Mouse (Mus musculus): ENCODE data around the gene Fbxw4.

Fbxw4 gene

DNA sequence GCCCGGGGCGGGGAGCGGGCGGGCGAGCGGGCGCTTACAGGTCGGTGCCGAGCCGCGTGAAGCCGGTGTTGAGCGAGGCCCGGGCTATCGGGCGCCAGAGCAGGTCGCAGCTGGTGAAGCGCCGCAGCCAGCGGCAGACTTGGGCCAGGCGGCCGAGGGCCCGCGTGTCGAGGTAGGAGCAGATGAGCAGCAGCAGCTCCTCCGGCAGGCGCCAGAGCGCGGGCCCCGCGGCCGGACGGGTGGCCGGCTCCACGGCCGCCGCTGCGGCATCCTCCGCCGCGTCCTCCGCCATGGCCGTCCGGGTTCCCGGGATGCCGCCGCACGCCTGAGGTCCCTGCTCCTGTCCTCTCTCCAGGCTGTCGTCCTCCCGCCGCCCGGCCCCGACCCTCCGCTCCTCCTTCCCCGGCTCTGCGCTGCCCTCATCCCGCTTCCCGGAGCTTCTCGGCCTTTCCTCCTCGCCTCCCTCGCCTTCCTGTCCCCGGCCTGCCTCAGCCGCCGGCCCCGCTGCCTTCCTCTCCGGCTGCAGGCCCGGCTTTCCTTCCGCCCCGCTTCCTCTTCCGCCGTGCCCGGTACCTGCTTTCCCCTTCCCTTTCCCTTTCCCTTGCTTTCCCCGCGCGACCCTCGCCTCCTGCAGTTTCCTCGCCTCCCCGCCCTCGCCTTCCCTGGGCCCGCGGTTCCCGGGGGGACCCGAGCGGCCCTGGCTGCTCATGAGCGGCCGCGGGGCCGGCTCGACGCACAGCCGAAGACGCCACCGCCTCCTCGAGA is at the start of gene Fbxw4:
TSS of gene Fbxw4 (minus strand) at position 575 of the 765 bp plus-strand sequence.
- peak; percentile 63 to 75 for DNase-seq

DNA sequence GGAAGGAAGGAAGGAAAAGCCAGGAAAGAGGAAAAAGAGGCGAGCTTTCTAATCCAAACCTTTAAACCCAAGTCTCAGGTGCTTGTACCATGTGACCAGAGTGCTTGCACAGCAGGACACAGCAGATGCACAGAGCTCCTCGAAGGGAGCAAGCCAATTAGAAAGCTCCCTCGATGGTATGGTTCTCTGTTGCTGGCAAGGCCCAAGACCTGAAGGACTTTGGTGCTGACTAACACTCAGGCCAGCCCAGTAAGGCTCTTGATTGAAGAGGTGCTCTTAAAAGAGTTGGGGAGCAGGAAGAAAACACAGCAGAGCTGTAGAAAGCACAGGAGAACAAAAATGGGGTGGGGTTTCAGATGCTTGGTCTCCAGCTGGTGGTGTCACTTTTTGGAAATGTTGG is 48.6 kb upstream of the Fbxw4 start:
- no peak for DNase-seq

DNA sequence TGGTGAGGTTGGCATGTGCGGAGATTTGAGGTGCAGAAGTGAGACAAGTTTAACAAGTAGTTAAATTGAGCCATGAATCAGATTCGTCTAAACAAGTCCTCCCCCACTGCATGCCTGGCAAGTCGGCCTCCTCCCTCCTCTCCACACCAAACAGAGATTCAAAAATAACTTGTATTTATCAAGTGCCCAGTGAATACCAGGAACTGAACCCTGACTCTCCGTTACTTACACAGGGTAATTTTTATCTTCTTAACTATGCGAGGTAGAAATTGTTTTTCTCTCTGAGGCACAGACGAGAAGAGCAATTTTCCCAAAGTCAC is 36.1 kb upstream of the Fbxw4 start:
- DNase-seq, result no peak

DNA sequence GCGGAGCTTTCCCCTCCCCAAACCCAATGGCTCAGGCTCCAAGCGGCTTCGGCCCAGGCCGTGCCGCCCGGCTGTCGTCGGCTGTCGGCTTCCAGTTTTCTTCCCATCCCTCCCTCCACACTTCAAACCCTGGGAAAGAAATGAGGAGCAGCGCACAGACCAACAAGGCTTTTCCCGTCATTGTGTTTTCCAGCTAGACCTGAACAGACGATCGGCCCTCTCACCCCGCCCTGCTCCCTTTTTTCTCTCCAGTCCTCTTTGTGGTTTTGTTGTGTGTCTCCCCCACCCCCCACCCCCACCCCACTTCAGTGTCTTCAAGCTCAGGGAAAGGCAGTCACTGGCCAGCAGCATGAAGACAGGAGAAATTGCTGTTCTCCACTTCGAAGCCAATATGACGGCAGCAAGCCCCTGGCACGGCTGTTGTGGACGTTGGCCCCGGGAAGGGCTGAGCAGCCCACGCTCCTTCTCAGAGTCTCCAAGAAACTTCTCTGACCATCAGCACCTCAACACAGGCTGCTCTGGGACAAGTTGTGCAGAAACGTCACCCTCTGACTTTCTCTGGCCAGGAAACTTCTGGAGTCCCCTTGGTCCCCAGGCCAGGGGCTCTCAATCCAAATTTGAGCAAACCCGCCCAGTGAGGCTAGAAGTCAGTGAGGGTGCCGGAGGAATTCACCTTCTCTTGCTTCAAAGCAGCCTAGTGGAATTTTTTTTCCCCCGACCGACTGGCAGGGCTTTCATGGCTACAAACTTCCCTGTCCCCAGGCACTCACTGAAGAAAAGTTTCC is 35.6 kb upstream of the Fbxw4 start:
- DNase-seq, result no peak

DNA sequence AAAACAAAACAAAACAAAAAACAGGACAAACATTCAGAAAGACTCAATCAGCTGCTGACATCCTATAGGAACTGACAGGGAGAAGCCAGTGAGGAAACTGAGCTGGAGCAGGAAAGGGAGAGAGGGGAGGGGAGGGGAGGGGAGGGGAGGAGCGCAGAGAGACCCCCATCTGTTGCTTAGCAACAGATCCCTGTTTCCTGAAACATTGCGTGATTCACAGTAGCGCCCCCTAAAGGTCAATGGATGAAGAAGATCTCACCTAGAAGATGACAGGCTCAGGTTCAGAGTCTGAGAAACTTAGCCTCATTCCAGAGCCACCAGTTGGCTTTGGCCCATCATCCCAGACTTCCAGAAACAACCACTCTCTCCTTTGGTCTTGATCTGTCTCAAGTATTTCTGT is 33.9 kb upstream of the Fbxw4 start:
- DNase-seq, result no peak

DNA sequence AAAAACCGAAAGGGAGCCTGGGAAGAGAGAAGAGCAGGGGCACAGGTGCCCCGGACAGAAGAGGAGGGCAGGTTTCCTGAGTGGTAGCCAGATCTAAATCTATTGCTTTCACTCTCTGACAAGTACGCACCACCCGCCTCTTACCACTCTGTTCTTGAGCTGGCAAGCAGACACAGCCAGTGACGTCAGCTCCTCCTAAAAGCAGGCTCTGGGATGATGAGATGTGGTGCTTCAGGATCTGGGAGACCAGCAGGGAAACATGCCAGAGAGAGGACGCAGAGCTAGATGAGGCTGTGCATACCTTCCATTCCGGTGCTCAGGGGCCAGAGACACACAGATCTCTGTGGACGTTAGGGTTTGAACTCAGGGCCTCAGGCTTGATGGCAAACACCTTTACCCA is 32.1 kb upstream of the Fbxw4 start:
- DNase-seq, result no peak

DNA sequence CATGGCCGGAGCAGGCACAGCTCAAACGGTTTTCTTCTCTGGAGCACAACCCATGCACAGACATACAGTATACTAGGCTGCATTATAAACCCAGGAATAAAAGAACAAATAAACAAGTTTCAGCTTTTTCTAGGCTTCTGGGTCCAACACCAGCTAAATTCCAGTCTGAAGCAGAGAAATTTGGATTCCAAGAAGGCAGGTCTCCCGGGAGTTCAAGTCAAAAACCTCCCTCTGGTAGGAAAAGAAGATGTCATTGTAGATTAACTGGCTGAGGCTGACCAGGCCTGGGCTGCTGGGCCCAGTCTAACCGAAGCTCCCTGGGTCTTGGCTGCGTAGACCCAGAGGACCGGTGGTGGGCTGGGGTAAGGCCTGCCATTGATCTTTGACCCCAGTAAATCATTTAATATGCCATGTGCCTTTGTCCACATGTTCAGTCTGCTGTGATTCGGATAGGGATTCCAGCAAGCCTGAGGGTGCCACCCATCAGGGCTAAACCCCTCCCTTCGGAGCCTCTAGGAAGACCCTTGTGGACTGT is 31.0 kb upstream of the Fbxw4 start:
- DNase-seq, result no peak

DNA sequence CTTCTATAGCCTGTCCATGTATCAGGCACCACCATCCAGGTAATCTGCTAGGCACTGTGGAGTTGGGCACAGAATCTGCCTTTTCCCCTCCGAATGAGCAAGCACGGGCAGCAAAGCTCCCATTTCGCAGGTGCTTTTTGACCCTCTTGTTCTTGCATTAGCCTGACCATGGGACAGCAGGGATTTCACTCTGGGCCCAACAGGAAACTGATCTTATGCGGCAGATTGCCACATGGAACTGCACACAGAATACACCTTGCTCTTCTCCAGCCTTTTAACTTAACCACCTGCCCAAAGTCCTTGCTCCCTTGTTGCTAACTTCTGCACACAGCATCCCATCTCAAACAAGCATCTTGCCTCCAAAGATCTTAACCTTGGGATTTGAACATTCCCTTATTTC is 26.9 kb upstream of the Fbxw4 start:
- DNase-seq, result no peak

DNA sequence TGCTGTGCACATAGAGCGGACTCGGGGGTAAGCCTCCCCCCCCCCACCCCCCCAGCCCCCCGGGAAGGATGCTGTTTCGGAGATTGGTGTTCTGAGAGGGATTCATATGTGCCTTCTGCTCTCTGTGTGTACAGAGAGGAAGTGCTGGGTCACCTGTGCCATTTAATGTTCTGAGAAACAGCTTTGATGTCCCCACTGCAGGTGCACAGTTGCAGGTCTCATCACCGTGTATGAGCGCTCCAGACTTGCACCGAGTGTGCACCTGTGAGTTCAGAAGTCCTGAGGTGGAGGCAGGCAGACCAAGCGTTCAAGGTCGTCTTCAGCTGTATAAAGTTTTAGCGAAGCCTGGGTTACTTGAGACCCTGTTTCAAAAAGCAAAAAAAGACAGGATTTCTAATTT is 23.6 kb upstream of the Fbxw4 start:
- no peak for DNase-seq

DNA sequence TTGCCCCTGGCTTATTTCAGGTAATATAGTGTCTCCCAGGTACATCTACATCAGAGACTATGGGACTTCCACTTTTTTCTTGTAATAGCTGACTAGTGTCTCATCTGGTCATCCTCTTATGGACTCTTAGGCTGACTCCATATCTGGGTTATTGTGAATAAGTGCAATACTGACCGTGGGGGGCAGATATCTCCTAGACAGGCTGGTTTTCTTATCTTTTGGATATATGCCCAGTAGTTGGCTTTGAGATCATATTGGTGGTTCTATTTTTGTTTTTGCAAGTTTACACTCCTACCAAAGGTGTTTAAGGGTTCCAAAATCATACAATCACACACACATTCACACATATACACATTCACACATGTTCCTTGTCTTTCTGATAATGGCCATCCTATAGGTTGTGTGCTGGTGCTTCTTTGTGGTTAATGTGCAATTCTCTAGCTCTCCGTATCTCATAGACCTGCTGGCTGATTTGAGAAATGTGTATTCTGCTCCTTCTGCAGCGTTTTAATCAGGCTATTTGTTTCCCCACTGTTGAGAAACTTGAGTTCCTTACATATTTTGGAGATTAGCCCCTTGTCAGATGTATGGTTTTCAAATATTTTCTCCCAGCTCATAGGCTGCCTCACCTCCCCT is 20.5 kb upstream of the Fbxw4 start:
- no peak for DNase-seq

DNA sequence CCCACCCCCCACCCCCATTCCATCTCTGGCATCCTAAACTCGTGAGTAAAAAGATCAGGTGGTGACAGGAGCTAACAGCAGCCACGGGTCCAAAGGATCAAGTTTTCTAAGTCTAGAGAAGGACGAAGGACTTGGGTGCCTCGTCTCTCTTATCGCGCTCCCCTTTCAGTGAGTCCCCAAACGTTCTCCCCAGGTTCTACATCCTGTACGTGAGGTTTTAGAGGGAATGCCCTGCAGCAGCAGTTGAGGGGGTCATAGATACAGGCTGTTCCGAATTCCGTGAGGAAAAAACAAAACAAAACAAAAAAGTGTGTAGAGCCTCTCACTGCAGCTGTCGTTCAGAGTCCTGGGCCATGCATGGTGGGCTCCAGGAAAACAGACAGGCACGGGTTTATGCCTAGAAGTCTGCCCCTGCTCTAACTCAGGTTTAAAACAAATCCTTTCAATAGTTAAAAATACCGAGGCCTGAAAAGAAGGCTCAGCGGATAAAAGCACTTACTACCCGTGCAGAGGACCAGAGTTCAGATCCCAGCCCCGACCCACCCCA is 16.7 kb upstream of the Fbxw4 start:
- no peak for DNase-seq

DNA sequence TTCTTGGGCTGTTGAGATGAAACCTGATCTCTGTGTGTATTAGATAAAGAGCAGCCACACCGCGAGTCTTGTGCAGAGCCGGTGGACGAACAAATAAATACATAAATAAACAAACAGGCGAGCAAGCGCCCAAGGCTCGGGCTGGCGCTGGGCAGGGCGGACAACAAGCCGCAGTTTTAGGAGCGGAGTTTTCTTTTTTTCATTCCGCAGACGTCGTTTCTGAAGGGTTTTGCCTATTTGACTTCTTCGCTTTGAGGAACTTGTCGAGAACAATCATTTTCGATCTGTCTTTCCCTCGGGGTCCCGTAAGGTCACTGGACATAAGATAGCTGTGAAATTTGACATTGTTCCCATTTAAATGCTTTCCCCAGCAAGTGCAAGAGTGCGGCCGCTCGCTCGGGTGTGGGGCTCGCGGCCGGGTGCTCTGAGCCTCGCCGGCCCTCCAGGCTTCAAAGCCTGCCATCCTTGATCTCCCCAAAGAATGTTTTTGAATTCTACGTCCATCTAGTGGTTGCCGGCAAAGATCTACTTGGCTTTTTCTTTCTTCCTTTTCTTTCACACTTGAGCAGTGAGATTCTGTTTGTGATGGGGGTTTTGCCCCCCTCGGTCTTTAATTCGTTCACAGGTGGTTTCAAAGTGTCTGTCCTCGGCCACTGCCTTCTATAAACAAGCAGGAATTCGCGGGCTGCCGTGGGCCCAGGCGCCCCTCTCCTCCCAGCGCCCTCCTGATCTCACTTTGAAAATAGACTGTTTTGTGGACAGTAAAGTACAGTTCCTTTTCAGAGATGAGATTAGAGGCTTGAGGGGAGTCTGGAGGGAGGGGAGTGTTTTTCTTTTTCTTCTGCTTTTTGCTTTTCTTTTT is 15.8 kb upstream of the Fbxw4 start:
- peak in 1 of 2 experiments; percentile 13 for DNase-seq

DNA sequence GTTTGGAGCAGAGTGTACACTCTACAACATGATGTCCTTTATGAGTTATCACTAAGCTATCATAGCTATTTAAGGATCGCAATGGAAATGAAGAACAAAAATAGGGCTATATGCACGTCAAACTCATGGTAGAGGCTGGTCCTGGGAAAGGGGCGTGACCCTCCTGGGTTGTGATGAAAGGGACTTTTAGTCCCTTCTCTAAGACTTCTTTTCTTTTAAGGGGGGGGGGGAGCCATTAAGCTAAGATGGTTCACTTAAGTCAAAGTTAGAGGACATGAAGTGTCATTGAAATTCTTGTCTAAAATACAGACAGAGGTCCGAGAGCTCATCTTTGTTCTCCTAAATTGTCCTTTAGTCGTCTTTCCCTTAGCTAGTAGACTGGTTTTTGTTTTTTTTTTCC is 15.1 kb upstream of the Fbxw4 start:
- no peak for DNase-seq

DNA sequence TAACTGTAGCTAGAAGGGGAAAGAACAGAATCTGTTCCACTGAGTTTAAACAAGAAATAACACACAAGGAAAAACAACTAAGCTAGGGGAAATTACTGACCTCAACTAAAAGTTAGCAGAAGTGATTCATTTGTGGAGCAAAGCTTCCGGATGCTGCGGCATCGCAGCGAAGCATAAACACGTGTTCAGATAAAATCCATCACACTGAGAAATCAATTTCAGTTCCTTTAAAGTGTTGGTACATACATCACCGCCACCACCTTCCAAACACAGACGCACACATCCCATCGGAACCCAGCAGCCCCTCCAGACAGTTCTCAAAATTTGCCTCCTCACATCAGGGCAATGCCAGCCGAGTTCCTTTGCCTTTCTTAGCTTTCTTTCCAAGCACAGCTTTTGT is 12.9 kb upstream of the Fbxw4 start:
- no peak for DNase-seq

DNA sequence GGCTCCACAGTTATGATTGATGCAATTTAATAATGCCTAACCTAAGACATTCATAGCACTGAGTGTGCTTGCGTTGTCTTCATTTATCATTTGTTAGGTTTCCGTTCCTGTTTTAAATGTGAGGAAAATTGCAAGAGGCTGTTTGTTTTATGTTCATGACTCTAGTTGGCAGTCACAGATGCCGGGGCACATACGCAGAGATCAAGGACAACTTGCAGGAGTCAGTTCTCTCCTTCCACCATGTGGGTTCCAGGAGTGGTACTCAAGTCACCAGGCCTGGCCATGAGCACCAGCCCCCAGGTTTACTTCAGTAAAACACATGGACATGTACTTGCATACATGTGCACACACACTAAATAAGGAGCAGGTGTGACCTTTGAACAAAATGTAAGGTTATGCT is 8.9 kb upstream of the Fbxw4 start:
- DNase-seq, result no peak

DNA sequence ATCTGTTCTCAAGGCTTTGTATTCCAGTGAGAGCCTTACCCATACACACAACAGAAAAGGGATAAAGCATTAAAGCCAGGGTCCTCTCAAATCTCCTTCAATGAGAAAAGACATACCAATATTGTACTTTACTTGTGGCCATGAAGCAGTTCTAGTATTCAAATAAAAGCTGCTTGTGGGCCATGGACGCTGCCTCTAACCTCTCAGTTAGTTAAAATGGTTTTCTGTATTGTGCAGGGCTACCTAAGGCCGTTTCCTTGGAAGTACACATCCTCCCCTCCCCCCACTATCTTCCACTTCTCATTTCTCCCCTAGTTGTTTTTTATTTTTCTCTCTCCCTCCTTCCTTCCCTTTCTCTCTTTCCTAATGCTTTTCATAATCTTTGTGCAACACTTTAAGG is 3.7 kb upstream of the Fbxw4 start:
- DNase-seq, result no peak

DNA sequence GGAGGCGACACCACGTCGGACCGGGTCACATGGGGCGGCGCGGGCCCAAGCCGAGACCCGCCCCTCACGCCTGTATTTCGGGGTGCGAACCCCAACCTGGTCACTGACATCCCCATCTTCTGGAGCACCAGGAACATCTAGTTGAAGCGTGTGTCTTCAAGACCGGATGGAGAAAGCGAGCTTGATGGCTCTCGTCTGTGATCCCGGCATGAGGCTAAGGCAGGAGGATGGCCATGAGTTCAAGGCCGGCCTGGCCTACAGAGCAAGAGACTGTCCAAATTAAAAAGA is 335 bp upstream of the Fbxw4 start:
- no peak for DNase-seq

DNA sequence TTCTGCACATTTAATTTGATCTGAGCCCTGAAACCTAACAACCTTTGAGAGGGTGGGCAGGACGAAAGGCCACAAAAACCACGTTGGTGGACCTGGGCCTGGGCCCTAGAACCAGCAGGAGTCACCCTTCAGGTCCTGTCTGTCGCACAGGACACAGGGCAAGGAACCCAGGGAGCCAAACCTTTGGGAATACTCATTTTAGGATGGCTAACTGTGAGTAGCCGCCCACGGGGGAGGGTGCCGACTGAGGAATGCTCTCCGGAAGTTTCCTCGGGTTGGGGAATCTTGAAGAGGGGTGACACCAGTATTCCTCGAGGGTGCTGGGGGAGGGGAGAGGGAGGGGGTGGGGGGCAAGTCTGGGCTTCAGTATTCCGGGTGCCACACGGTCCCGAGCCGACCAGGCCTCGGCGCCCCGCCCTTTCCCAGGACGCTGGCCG is 793 bp downstream of the Fbxw4 start:
- DNase-seq, result no peak

DNA sequence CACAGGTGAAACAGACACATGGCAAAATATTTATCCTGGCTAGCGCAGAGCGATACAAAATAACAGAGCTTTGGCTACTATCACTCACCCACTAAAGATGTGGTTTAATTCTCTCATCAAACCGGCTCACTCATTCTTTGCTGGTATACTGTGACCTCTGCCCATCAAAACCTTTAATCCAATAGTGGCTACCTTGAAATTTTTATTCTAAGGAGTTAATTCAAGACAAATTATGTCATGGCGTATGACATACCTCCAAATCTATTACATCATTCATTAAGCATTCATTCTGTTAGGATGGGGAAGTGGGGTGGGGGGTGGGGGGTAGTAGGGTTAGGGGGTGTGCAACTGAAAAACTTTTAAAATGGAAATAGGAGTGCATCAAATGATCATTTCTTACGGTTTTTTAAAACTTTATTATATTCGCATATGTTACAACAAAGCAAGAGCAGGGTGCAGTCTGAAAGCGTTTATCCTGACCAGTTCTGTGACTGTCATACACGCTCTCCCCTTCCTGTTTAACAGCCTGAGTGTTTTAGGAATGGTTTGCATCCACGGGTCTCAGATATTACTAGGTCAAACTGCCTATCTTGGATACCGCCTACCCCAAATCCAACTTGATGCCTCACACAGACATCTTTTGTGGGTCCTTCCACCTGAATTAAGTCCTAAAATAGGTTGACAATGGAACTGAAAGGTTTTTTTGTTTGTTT is 1.4 kb downstream of the Fbxw4 start:
- DNase-seq, result no peak

DNA sequence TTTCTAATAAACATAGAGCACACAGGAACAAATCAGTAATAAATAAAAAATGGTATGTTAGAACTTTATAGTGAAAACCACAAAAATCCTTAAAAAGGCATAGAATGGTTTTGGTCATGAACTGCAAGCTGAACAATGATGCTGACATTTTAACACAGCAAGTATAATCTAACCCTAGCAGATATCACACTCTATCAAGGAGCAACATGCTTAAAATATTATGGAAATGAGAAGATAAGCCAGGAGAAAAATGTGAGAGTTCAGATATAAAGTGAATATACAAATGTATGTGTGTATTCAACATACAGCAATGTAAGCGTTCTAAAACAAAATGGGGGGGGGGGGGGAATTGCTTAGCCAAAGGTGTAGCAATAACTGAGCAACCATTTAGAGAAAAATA is 2.3 kb downstream of the Fbxw4 start:
- DNase-seq, result no peak

DNA sequence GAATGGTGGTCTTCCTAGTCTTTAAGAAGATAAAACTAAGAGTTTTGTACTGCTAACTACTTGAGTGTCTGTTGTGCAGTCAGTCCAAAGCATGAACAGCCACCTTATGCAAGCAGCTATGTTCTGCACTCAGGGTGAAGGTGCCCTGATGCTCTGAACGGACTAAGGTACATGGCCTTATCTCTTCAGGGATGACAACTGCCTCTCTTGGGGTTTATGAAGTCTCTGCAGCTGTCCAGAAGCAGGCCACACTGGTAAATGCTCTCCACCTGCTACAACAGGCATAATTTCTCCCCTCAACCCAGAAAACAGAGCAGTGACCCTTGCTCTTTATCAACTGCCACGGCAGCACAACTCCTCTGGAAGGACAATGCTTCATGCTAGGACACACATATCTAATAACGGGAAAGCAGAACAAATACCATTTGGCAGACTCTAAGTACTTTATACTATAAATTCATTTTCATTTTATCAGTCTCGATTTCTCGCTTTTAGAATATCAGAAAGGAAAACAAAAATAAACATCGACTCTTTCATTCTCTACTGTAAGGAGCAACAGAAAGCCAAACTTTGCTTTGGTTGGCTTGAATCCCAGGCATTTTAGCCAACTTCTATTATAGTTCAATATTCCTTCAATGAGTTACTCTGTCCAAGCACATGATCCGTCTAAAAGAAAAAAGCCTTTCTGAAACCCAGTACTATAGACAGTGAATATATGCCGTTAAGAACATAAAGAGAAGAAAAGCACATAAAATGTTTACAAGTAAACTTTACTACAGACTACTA is 3.1 kb downstream of the Fbxw4 start:
- no peak for DNase-seq

Data from spleen, adult 18-20 months (tissue).